Mouse (Mus musculus): ENCODE measurements around the gene Tprkb.

- TF ChIP-seq EP300 (IDR thresholded peaks at IDR 0.05; ENCODE audit: insufficient read depth, low read depth, low read length), result no peak
- TF ChIP-seq POLR2A (IDR thresholded peaks at IDR 0.05; ENCODE audit: insufficient read depth, low read depth, low read length), result no peak
- no peak for TF ChIP-seq CTCF (IDR thresholded peaks at IDR 0.05)
Measured at GRCm38 (mm10) chr6:85915141-85915538, 3.5 kb downstream of the Tprkb start.
